Mouse (Mus musculus): ENCODE results near the gene Avpr2.

Gene Avpr2

DNA sequence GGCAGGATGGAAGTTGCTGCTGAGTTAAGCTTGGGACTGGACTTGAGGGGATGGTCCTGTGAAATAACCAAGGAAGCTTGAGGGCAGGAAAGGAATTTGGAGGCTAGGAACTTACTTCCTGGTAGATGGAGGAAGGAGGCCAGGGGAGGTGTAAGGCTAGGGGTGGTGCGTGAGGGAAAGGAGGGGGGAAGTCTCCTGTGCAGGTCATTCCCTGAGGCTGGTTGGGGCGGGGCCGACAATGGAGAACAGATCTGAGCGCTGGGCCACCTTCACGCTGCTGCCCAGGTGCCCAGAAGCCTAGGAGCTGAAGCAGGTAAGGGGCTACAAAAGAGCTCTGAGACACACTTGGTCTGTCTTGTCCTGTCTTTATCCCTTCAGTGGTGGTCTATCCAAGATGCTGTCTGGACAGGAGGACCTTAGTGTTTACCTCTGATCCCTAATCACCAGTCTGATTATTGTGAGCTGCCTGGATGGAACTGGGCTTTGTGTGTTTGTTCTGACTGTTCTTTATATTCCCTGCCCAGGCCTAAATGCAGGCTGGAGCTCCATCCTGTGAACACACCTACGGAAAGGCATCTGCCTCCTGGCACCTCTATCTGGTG, at the start of gene Avpr2:
Gene Avpr2 (plus strand): TSS at position 552 of the 602 bp plus-strand sequence.
- DNase-seq, result no peak

DNA sequence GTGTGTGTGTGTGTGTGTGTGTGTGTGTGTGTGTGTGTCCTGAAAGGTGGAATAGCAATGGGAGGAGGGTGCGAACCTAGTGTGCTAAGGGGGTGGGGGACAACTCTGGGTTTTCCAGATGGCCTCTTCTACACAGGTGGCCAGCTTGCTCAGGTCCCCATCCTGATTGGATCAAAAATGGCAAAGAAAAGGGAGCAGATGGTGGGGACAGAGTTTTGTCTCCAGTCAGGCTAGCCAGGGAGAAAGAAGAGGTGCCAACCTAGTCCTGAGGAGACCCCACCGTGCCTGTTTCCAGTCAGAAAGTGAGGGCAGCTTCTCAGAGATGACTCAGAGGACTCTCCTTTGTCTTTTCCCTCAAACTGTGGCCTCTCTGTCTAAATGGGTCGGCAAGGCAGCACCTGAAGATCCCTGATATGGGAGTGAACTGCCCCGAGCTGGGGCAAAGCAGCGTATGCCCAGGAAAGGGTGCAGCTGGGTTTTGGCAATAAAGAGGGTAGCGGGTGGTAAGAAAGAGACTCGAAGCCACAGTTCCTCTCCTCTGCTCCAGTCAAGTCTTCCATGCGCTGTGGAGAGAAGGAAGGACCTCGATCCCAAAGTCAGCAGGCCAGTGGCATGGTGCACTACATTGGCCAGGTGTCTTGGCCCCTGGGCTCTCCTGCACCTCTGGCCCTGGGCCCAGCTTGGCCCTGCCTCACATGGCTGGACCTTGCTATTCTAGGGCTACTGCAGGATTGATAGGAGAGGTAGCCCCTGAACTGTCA, 37.4 kb upstream of the Avpr2 start:
- no peak for DNase-seq

DNA sequence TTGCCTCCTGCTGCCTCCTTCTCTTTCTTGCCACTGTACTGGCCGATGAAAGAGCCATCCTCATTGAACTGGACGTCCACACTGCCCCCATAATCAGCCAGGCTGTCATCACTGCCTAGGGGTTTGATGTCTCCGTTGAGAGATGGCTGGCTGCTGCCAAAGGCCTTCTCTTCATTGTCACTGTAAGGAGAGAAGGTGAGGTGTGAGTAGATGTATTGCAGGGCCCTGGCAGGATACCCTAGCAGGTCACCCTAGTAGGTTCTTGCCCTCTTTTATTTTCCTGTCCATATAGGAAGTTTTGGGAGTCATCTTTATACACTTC, 36.9 kb upstream of the Avpr2 start:
- no peak for DNase-seq

DNA sequence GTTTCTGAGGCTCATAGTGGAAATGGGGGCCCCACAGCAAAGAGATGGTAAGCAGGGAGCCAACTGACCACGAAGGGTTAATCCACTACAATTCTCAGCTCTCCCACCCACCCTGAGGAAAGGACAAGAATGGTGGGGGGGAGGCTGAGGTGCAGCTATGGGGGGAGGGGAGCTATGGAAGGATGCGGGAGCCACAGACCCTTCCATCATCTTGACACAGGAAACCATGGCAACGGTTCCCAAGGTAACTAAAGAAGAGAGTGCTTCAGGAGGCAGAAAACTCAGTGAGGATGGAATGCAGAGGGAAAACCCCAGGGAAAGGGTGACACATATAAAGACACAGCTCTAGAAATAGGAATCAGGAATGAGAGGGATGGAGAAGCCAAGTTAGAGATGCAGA, 27.2 kb upstream of the Avpr2 start:
- no peak for DNase-seq

DNA sequence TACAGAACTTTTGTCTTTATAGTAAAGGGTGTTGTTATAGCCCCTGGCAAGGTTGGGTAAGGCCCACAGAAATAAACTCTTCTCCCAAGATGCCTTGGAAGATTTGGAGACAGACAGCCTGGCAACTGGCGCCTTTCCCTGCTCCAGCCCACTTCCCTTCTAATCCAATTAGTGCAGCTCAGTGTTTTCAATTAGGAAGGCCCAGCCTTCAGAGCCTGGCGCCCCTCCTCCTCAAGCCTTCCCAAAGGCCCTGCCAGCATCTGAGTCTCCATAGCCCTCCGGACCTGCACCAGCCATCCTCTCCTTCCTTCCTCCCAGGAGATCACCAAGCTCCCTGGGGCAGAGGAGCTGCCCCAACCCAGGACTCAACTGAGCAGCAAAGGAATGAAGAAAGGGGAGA, 24.6 kb upstream of the Avpr2 start:
- no peak for DNase-seq

GRCm38 (mm10) chrX:73867852-73868251, 24.1 kb upstream of the Avpr2 start:
- DNase-seq, result no peak

DNA sequence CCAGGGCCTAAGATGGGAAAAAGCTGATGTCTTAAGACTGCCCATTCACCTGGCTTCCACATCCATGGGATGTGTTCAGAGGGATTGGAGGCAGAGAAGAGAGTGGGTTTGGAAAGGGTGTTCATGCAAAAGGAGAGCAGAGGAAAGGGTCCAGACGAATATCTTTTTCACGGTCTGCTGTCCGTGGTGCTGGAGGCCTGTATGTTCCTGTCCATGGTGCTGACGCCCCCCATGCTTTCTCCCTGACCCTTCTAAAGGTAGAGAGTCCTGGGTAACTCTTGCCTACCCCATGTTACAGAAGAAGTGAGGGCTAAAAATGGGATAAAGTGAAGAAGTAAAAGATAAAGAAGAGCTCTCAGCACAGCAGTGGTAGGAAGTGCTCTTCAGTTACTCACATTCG, 22.6 kb upstream of the Avpr2 start:
- no peak for DNase-seq

DNA sequence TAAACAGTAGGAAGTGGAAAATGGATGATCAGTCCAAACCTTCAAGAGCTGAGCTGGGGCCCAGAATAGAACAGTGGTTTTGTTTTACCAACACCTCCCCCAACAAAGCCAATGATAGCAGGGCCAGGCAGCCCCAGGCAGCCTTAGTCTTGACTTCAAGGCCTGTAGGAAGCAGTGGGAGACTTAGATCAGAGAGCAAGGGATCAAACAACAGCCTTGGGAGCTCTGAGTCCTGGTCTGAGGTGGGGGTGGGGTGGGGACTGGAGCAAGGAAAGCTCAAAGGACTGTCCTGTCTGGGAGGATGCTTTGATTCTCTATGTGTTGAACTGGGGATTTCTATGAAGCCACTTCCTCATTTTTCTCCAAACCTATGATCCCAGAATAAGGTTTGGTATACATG, 20.4 kb upstream of the Avpr2 start:
- no peak for DNase-seq

DNA sequence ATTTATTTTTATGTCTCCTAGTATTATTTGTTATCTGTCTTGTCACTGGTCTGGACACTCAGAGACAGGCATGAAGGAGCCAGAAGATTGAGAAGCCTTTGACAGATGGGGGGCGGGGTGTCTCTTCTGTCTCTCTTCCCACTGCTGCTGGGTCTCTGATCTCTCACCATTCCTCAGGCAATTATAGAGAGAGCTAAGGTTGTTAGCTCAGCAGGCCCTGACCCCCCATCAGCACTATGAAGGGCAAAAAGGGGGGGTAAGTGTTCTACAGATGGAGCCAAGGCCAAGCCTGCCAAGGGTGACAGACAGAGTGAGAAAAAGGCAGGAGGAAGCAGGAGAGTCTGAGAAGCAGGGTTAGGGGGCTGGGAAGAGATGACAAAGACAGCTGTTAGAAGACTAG, 19.9 kb upstream of the Avpr2 start:
- no peak for DNase-seq

DNA sequence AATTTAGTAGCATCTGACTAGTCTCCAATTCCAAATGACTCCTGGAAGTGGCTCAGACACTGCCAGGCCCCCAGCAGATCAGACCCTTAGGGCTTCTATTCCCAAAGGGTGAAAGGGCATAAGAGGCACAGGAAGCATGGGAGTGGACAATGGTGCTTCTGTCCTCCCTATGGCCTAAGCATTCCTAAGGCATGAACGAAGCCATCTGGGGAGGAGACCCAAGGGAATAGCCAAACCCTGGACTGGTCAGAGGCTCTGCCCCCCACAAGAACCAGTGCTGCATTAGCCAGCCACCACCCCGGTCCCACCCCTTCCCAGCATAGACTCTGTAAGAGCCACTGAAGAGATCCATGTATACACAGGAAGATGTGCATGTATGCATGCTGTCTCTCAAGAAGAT, 16.0 kb upstream of the Avpr2 start:
- DNase-seq, result no peak

GRCm38 (mm10) chrX:73877014-73877413, 14.9 kb upstream of the Avpr2 start:
- DNase-seq, result no peak

DNA sequence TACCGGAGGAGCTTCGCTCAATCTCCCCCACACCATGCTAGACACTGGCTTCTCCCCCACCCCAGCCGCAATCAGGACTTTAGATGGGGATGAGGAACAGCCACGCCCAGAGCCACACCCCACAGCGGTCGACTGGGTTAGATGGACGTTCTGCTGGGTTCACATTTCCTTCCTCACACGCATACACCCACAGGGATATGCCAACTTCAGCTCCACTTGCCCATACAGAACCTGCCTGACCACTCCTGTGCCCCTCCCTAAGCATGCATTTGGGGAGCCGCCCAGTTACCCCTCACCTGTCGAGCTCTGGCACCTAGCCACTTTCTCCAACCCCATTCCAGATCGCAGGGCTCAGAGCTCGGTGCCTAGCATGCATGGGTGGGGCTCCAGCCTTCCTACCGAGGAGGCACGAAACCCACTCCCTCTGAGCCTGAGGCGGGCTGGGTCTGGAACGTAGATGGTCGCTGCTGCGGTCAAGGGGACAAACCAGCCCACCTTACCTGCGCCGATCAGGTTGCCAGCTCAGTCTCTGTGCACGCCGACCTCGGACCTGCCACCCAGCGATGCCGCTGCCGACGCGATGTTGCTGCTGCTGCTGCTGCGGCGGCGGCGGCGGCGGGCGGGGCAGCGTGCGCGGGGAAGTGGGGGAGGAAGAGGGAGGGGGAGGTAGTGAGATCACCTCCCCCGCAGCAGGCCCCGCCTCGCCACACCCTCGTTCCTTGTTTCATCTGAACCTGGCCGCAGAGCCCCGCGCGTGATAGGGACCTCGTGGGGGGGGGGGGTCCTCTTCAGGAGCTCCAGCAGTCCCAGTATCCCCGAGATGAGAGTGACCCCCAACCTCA, 11.5 kb upstream of the Avpr2 start:
- peak; percentile 42 for DNase-seq

GRCm38 (mm10) chrX:73881036-73881427, 10.9 kb upstream of the Avpr2 start:
- DNase-seq, result no peak

DNA sequence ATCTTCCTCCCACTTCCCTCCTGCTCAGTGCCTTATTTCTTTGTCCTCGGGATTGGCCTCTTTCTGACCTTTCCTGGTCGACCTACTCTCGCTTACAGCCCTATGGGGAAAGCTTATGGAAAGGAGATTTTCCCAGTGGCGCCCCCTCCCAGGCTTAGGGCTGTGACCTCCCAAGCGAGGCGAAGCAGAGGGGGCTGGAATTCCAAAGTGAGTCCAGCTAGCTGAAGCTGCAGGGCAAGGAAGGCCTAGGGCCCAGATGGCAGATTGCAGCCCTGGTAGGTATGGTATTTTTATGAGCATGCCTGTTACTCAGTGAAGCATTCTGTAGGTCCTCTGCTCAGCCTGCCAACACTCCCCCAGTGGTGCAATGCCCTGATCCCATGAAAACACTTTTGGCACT, 10.4 kb upstream of the Avpr2 start:
- no peak for DNase-seq

GRCm38 (mm10) chrX:73892833-73893232, 931 bp downstream of the Avpr2 start:
- DNase-seq, result no peak

- DNase-seq, result peak; percentile 47
These were observed 3.8 kb downstream of the Avpr2 start, which contains the start of gene L1cam for GRCm38 (mm10) chrX:73895719-73896118. Gene L1cam, minus strand, starts transcription at chrX:73896105.

DNA sequence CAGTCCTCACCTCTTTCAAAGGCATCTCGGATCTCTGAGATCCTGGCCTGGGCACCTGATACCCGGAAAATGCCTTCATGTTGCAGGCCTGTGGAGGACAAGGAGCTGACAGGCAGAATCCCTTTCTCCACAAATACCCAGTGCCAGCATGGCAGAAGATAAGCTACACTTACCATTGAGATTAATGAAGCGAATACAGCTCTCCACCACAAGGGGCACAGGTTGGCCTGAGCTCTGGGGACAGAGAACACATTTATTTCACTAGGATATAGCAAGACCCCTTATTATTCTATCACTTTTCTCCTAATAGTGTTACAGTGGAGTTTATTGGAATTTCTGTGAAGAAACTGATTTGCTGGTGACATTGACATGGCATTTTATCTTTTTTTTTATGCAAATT, 6.1 kb downstream of the Avpr2 start:
- DNase-seq, result no peak

- DNase-seq, result no peak
These were observed 18.1 kb downstream of the Avpr2 start for GRCm38 (mm10) chrX:73910049-73910448.

DNA sequence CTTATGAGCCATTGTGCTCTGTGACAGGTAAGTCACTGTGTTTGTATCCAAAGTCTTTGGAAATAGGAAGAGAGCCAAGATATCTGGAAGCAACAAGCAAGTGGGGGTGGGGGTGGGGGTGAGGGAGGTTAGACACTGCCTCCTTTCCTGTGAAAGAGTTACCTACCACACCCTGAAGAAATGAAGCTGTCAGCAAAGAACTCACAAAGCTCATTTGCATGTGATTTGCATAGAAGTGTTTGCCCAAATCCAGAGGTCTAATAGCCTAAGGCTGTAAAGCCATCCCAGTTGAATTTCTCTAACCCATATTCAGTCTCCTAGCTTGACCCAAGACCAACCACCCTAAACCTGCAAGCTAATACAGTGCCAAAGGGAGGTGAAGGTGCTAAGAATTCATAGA, 18.5 kb downstream of the Avpr2 start:
- no peak for DNase-seq

DNA sequence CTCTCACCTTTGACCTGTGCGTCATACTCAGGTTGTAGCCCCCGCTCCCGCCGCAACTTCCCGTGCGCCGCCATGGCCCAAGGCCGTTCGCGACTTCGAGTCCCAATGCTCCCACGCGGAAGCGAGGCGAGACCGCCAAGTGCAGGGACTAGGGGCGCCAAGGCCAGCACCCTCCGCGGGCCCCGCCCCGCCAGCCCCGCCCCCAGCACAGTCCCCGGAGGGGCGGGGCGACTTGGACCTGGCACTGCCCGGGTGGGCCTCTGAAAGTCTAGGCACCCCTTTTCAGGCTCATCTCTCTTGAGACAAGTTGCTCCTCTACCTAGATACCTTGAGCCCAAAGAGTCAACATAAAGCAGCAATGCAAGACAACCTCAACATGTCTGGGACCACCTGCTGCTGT, 19.3 kb downstream of the Avpr2 start:
- no peak for DNase-seq

DNA sequence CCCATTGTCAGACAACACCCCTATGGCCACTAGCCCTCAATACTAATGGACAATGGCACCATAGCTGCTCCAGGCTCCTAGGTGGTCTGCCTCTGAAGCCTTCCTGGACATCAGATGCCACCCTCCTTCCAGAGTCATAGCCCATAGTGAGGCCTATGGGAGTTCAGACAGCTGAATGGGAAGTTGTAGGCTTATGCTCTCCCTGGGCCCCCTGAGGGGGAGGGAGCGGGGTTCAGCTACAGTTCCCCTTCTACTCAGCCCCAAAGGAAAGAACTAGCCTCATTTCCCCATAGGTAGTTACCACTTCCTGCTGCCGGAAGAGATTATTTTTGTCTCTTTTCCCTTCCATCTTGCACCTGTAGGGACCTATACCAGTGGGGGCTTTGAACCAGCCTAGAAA, 19.7 kb downstream of the Avpr2 start:
- DNase-seq, result no peak

DNA sequence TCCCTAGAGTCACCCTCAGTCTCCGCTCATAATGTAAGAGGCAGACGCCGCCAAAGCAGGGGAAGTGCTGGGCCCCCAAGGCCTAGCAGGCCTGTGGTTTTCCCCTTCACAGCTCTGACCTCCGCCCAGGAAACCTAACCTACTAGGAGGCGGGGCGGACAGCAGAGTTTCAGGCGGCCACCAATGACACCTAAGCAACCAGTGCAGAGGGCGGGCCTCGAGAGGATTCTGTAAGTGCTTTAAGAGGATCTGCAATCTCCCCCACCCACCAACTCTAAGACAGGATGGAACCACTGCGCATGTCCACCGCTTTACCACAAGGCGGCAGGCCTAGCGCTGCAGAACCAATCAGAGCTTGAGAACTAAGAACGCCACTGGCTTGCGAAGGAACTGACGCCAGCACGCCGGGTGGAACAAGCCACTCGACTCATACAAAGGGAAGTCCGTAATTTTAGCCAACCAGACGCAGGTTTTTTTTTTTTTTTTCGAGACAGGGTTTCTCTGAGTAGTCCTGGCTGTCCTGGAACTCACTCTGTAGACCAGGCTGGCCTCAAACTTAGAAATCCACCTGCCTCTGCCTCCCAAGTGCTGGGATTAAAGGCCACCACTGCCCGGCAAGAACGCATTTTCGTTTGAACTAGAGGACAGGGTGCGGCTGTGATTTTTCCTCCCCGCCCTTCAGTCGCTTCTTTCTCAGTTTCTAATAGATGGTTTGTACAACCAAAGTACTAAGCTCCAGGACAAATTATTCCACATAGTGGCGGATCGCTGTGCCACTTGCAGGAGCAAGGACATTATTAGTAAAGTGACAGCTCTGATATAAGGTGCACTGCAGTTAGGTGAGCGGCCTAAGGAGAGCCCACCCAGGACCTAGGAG, 23.2 kb downstream of the Avpr2 start:
- peak; percentile 82 for DNase-seq

DNA sequence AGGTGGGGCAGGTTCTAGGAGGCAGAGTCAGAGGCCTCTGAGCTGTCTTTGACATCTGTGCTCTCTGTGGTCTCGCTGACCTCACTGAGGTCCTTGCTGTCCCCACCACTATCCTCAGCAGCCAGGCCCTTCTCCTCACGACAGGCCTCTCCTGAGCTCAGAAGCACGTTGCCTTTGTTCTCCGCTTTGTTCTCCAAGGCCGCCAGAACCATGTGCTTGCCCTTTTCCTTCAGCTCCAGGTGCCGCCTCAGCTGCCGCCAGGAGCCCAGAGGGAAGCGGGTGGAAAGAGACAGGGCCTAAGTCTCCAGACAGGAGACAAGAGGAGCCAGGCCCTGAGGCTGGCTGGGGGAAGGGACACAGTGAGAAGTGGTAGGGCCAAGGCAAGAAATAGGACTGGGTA, 25.0 kb downstream of the Avpr2 start:
- no peak for DNase-seq
